Mouse (Mus musculus) G1E (cell line): ENCODE measurements around the gene Wbp1.

Source experiments
- CTCF ChIP-seq: IDR thresholded peaks from 2 replicates; pipeline ENCODE4 v1.5.1; 2012; ENCODE audit warnings: low read depth, low read length, inconsistent platforms, mixed read lengths
- GATA1 ChIP-seq: IDR thresholded peaks from 2 replicates; pipeline ENCODE4 v1.6.1; 2012; ENCODE audit warnings: borderline replicate concordance, low read length, inconsistent platforms, mixed read lengths
- POLR2AphosphoS5 ChIP-seq: IDR thresholded peaks from 2 replicates; pipeline ENCODE4 v1.6.1; 2012; ENCODE audit warnings: low read depth, low read length, inconsistent platforms; ENCODE audit not compliant: insufficient replicate concordance

DNA sequence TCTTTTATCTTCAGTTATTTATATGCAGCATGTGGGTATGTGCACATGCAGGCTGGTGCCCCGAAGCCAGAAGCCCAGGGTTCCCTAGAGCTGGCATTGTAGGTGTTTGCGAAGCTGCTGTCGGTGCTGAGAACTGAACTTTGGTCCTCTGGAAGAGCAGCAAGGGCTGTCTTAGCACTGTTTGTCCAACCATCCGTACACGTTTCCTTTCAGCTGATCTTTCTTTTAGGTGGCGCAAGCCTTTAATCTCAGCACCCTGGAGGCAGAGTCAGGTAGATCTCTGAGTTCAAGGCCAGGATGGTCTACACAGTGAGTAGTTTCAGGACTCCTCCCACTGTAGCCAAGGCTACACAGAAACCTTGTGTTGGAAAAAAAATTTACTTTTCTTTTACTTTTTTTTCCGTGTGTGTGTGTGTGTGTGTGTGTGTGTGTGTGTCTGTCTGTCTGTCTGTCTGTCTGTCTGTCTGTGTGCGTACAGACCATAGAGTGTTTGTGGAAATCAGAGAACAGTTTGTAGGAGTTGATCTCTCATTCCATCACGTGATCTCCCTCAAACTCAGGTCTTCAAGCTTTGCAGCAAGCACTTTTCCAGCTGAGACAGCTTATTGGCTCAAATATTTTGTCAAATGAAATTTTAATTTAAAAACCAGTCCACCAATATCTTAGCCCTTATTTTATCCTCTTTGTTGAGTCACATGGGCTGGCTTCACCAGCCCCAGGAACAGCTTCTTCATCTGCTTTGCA, 11.0 kb upstream of the Wbp1 start:
- TF ChIP-seq CTCF (no peak), GATA1 (no peak), POLR2AphosphoS5 (no peak)
